In the genomic region with DNA sequence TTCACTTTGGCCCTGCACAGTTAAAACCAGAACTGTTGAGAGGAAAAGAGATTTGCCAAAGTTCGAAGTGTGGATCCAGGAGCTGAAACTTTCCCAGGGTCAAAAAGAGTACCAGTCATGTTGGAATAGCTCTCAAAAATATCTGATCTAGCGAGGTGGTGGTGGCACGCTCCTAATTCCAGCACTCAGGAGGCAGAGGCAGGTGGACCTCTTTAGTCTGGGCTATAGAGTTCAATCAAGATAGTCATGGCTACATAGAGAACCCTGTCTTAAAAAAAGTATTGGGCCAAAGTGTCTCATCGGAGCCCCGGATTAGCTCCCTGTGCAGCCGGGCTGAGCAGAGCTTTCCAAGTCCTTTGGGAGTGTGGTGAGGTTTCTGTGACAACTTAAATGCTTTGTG, we compare ENCODE assay signal across 9 mouse cellular contexts. TPM values are rescaled to one million over a fixed set of nuclear protein-coding genes. Genes with fewer than 3 reads are reported as not detected.
A peak's percentile ranks its signal among the peaks of the same experiment; 100 is the strongest.
DNase-seq lines count a peak whose midpoint lies in the region; ATAC-seq and TF ChIP-seq lines count a peak whose summit lies in the region.
"Had no signal": no experiment of that assay in that cellular context is flagged by ENCODE, and none has a peak within 500 bp of the region (broad histone marks: within the 10 kb centered on the region; RNA-seq: fewer than 3 reads in every experiment).

No protein-coding gene starts in this region.

- H3K9ac ChIP-seq in heart, embryonic 11.5 days (ENCODE audit: low read depth, low read length), result peak overlapping the region; percentile 91; the same call in 1 of the 2 replicates
- H3K9ac ChIP-seq in forebrain, embryonic 13.5 days, result peak overlapping the region; percentile 84
- peak overlapping the region; percentile 96 for H3K9ac ChIP-seq in liver, embryonic 13.5 days

- TF ChIP-seq CTCF in C2C12 (IDR thresholded peaks at IDR 0.05; ENCODE audit: control insufficient read depth, insufficient read depth, insufficient read length), result no peak

- intact Hi-C loops in heart, postnatal 10 days (cut with DNase I), result no loop called here

- peak overlapping the region; percentile 79 for H3K4me2 ChIP-seq in heart, embryonic 11.5 days
- H3K4me2 ChIP-seq in forebrain, embryonic 13.5 days, result peak overlapping the region; percentile 91
- H3K4me2 ChIP-seq in liver, embryonic 13.5 days, result peak overlapping the region; percentile 98

- DNase-seq in heart, postnatal 10 days, result no peak
- no peak for DNase-seq in liver, embryonic 13.5 days
- no peak for DNase-seq in B cell, adult 2 months
- DNase-seq: right cerebral cortex, postnatal 25 days had no signal

- H3K9me3 ChIP-seq in heart, embryonic 11.5 days (replicated peaks; ENCODE audit: control insufficient read depth, low read length), result no peaks in the 10 kb centered on the region
- no peaks in the 10 kb centered on the region for H3K9me3 ChIP-seq in forebrain, embryonic 13.5 days (replicated peaks)
- no peaks in the 10 kb centered on the region for H3K9me3 ChIP-seq in liver, embryonic 13.5 days (replicated peaks)

- peaks cover 35% of the 10 kb centered on the region for H3K4me1 ChIP-seq in heart, embryonic 11.5 days (ENCODE audit: control insufficient read depth, insufficient read depth, low read length)
- H3K4me1 ChIP-seq in forebrain, embryonic 13.5 days, result peaks cover 44% of the 10 kb centered on the region
- peaks cover 49% of the 10 kb centered on the region for H3K4me1 ChIP-seq in liver, embryonic 13.5 days (replicated peaks)

- H3K79me2 ChIP-seq in C2C12 (ENCODE audit: control insufficient read depth, insufficient read depth), result peaks cover 61% of the 10 kb centered on the region

- peaks cover 35% of the 10 kb centered on the region for H3K79me3 ChIP-seq in C2C12 (ENCODE audit: low read depth)

- H3K4me3 ChIP-seq in heart, embryonic 11.5 days (ENCODE audit: low read depth, low read length), result peak overlapping the region; percentile 93
- H3K4me3 ChIP-seq in C2C12 (ENCODE audit: insufficient read depth, poor library complexity, severe bottlenecking), result peak overlapping the region; percentile 68
- H3K4me3 ChIP-seq in forebrain, embryonic 13.5 days, result peak overlapping the region; percentile 73
- peak overlapping the region; percentile 94 for H3K4me3 ChIP-seq in liver, embryonic 13.5 days (replicated peaks)

- WGBS in heart, embryonic 11.5 days (ENCODE audit: insufficient replicate concordance), result 68% methylated on average over 6 of the region's 6 CpGs
- 66% methylated on average over 6 of the region's 6 CpGs for WGBS in forebrain, embryonic 13.5 days
- 68% methylated on average over 6 of the region's 6 CpGs for WGBS in liver, embryonic 13.5 days (ENCODE audit: insufficient replicate concordance)

- no peak for ATAC-seq in heart, embryonic 11.5 days (replicated peaks; ENCODE audit: insufficient number of reproducible peaks, low FRiP score, low TSS enrichment)
- no peak for ATAC-seq in forebrain, embryonic 13.5 days
- no peak for ATAC-seq in liver, embryonic 13.5 days (ENCODE audit: low read depth)
- no peak for ATAC-seq in inflammation-experienced regulatory T-cells, adult 6 months
- no peak for ATAC-seq in megakaryocyte progenitor cell, adult 5-6 weeks (replicated peaks; ENCODE audit: poor library complexity)

- H3K36me3 ChIP-seq in heart, embryonic 11.5 days (ENCODE audit: control insufficient read depth, insufficient read depth, low read length), result no peaks in the 10 kb centered on the region
- H3K36me3 ChIP-seq in C2C12 (ENCODE audit: control insufficient read depth, insufficient read depth), result peaks cover 4% of the 10 kb centered on the region
- H3K36me3 ChIP-seq in forebrain, embryonic 13.5 days (ENCODE audit: poor library complexity, severe bottlenecking), result no peaks in the 10 kb centered on the region
- no peaks in the 10 kb centered on the region for H3K36me3 ChIP-seq in liver, embryonic 13.5 days

- no peak overlapping the region for H3ac ChIP-seq in C2C12 (ENCODE audit: control insufficient read depth, insufficient read length, low read depth)

- no peaks in the 10 kb centered on the region for H3K27me3 ChIP-seq in heart, embryonic 11.5 days (ENCODE audit: control insufficient read depth, insufficient read depth, low read length)
- H3K27me3 ChIP-seq in C2C12 (ENCODE audit: control insufficient read depth, insufficient read depth, insufficient read length), result no peaks in the 10 kb centered on the region
- H3K27me3 ChIP-seq in forebrain, embryonic 13.5 days, result no peaks in the 10 kb centered on the region
- no peaks in the 10 kb centered on the region for H3K27me3 ChIP-seq in liver, embryonic 13.5 days

- no peak overlapping the region for H3K27ac ChIP-seq in heart, embryonic 11.5 days (ENCODE audit: low read depth, low read length)
- H3K27ac ChIP-seq in forebrain, embryonic 13.5 days, result no peak overlapping the region
- H3K27ac ChIP-seq in liver, embryonic 13.5 days, result peak overlapping the region; percentile 93; the same call in 1 of the 2 replicates

TF ChIP-seq in C2C12, 6 proteins besides CTCF, POLR2A, EP300 and RAD21:
- TF ChIP-seq MYOG (IDR thresholded peaks at IDR 0.05; ENCODE audit: control insufficient read depth, extremely low read depth, insufficient read length) (no peak), USF1 (IDR thresholded peaks at IDR 0.05; ENCODE audit: low read depth) (no peak), MAX (IDR thresholded peaks at IDR 0.05) (no peak), CEBPB (IDR thresholded peaks at IDR 0.05; ENCODE audit: low read depth) (no peak), MYOD1 (IDR thresholded peaks at IDR 0.05; ENCODE audit: control insufficient read depth, insufficient read length, low read depth) (no peak), FOSL1 (IDR thresholded peaks at IDR 0.05; ENCODE audit: insufficient read depth, low read length, poor library complexity, severe bottlenecking) (no peak)
TF ChIP-seq in C2C12: peak in this region for 0.

RNA-seq across cellular contexts. Expression of gene Pknox1, which starts 1.7 kb away (rescaled TPM):
- polyA plus RNA-seq in heart, embryonic 11.5 days (2014; fragmentation: Nextera tagmentation; extraction: Ambion mirVana), result 19.8 and 20.4 TPM in 2 replicates
- 10 to 100 TPM; 13.5 to 16.2 TPM for total RNA-seq in heart, postnatal 10 days (2021)
- 13.6 TPM for polyA plus RNA-seq in C2C12 (2012; fragmentation: generic; extraction: Trizol)
- 29.6 and 30.5 TPM in 2 replicates for polyA plus RNA-seq in forebrain, embryonic 13.5 days (2015; fragmentation: Nextera tagmentation; extraction: Ambion mirVana)
- 11.1 and 12.9 TPM in 2 replicates for polyA plus RNA-seq in liver, embryonic 13.5 days (2015; fragmentation: Nextera tagmentation; extraction: Ambion mirVana)
- polyA plus RNA-seq in inflammation-experienced regulatory T-cells, adult 6 months (2017; shearing (Covaris generic)), result 10 to 100 TPM; 42.0 to 53.1 (median 44.8) TPM
- 15.0 and 18.9 TPM in 2 replicates for total RNA-seq in megakaryocyte progenitor cell, adult 5-6 weeks (2015)
- 19.8 and 21.2 TPM in 2 replicates for total RNA-seq in megakaryocyte progenitor cell, adult 5-6 weeks (2017)

RNA-seq across cellular contexts. Expression of gene Ndufv3, which starts 46.4 kb away (rescaled TPM):
- polyA plus RNA-seq in heart, embryonic 11.5 days (2014; fragmentation: Nextera tagmentation; extraction: Ambion mirVana), result 528 and 531 TPM in 2 replicates
- total RNA-seq in heart, postnatal 10 days (2021), result 1,000 to 10,000 TPM; 1,163 to 1,168 TPM
- 178 TPM for polyA plus RNA-seq in C2C12 (2012; fragmentation: generic; extraction: Trizol)
- 340 and 354 TPM in 2 replicates for polyA plus RNA-seq in forebrain, embryonic 13.5 days (2015; fragmentation: Nextera tagmentation; extraction: Ambion mirVana)
- polyA plus RNA-seq in liver, embryonic 13.5 days (2015; fragmentation: Nextera tagmentation; extraction: Ambion mirVana), result 163 and 179 TPM in 2 replicates
- 100 to 1,000 TPM; 229 to 248 (median 246) TPM for polyA plus RNA-seq in inflammation-experienced regulatory T-cells, adult 6 months (2017; shearing (Covaris generic))
- total RNA-seq in megakaryocyte progenitor cell, adult 5-6 weeks (2015), result 120 and 129 TPM in 2 replicates
- total RNA-seq in megakaryocyte progenitor cell, adult 5-6 weeks (2017), result 209 and 291 TPM in 2 replicates

RNA-seq across cellular contexts. Expression of gene Wdr4, which starts 46.5 kb away (rescaled TPM):
- polyA plus RNA-seq in heart, embryonic 11.5 days (2014; fragmentation: Nextera tagmentation; extraction: Ambion mirVana), result 20.5 and 22.2 TPM in 2 replicates
- 10 to 100 TPM; 11.8 to 11.9 TPM for total RNA-seq in heart, postnatal 10 days (2021)
- 48.5 TPM for polyA plus RNA-seq in C2C12 (2012; fragmentation: generic; extraction: Trizol)
- 37.9 and 43.6 TPM in 2 replicates for polyA plus RNA-seq in forebrain, embryonic 13.5 days (2015; fragmentation: Nextera tagmentation; extraction: Ambion mirVana)
- 36.9 and 39.4 TPM in 2 replicates for polyA plus RNA-seq in liver, embryonic 13.5 days (2015; fragmentation: Nextera tagmentation; extraction: Ambion mirVana)
- 10 to 100 TPM; 11.4 to 17.7 (median 17.7) TPM for polyA plus RNA-seq in inflammation-experienced regulatory T-cells, adult 6 months (2017; shearing (Covaris generic))
- 8.8 and 9.3 TPM in 2 replicates for total RNA-seq in megakaryocyte progenitor cell, adult 5-6 weeks (2015)
- 20.5 and 21.9 TPM in 2 replicates for total RNA-seq in megakaryocyte progenitor cell, adult 5-6 weeks (2017)
